Mouse (Mus musculus) bone marrow, adult 2 months (tissue): Measurements from ENCODE around the gene Ppp1r13b.

Experiments used
- CTCF ChIP-seq: fragments of 200-500 bp; IDR thresholded peaks from 2 replicates; pipeline ENCODE4 v1.5.1; 2011; ENCODE audit warnings: low read length, control low read depth; ENCODE audit not compliant: control insufficient read depth, insufficient read depth
- POLR2A ChIP-seq: fragments of 200-500 bp; IDR thresholded peaks from 2 replicates; pipeline ENCODE4 v1.6.1; 2011; ENCODE audit warnings: low read depth, mild to moderate bottlenecking, control low read depth, low read length, borderline replicate concordance; ENCODE audit not compliant: control insufficient read depth

DNA sequence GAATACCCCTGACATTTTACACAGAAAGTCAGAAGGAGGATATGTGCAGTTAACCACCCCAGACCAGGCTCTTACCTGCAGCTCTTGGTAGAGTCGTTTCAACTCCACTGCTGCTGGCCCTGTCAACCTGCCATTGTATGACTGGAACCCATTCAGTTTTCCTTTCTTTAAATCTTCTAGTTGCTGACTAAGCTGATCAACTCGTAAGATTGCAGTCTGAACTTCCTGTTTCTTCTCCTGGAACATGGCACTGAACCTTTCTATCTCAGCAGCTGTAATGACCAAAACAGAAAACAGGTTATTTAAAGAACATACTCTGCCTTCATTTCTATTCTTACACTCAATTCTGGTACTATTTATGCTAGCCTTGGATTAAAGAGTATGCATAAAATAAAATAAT, 64.4 kb downstream of the Ppp1r13b start:
- no peak for TF ChIP-seq CTCF
- no peak for TF ChIP-seq POLR2A
